Mouse (Mus musculus): ENCODE data around the gene Zfp69. TPM values are rescaled to one million over a fixed set of nuclear protein-coding genes. Genes with fewer than 3 reads are reported as not detected.

Gene Zfp69
- polyA plus RNA-seq, 1 experiment from 2014 or later: 5.5 TPM

- Histone ChIP-seq H3K4me2 (ENCODE audit: low read depth, low read length) (no peak overlapping the region), H3K27me3 (ENCODE audit: control insufficient read depth, insufficient read depth, low read length) (no peaks in the 10 kb centered on the region), H3K4me1 (ENCODE audit: control insufficient read depth, insufficient read depth, low read length) (no peaks in the 10 kb centered on the region), H3K4me3 (ENCODE audit: low read depth, low read length) (no peak overlapping the region), H3K9ac (replicated peaks; ENCODE audit: low read depth, low read length) (no peak overlapping the region), H3K27ac (ENCODE audit: low read depth, low read length) (no peak overlapping the region), H3K9me3 (ENCODE audit: control insufficient read depth, low read length) (no peaks in the 10 kb centered on the region), H3K36me3 (ENCODE audit: control insufficient read depth, insufficient read depth, low read length) (no peaks in the 10 kb centered on the region)
- no peak for ATAC-seq (ENCODE audit: low read depth)
- 84% methylated on average over 1 of the region's 1 CpGs for WGBS
These were observed 37.6 kb downstream of the Zfp69 start for GRCm38 (mm10) chr4:120913861-120914260.

GRCm38 (mm10) chr4:120913443-120913842, 38.1 kb downstream of the Zfp69 start:
- 77% methylated on average over 8 of the region's 8 CpGs for WGBS
- Histone ChIP-seq H3K27ac (ENCODE audit: low read depth, low read length) (no peak overlapping the region), H3K4me3 (ENCODE audit: low read depth, low read length) (no peak overlapping the region), H3K27me3 (ENCODE audit: control insufficient read depth, insufficient read depth, low read length) (no peaks in the 10 kb centered on the region), H3K4me2 (ENCODE audit: low read depth, low read length) (no peak overlapping the region), H3K36me3 (ENCODE audit: control insufficient read depth, insufficient read depth, low read length) (no peaks in the 10 kb centered on the region), H3K4me1 (ENCODE audit: control insufficient read depth, insufficient read depth, low read length) (no peaks in the 10 kb centered on the region), H3K9ac (replicated peaks; ENCODE audit: low read depth, low read length) (no peak overlapping the region), H3K9me3 (ENCODE audit: control insufficient read depth, low read length) (no peaks in the 10 kb centered on the region)
- no peak for ATAC-seq (ENCODE audit: low read depth)

GRCm38 (mm10) chr4:120912866-120913265, 38.6 kb downstream of the Zfp69 start:
- Histone ChIP-seq H3K4me2 (ENCODE audit: low read depth, low read length) (no peak overlapping the region), H3K36me3 (ENCODE audit: control insufficient read depth, insufficient read depth, low read length) (no peaks in the 10 kb centered on the region), H3K9me3 (ENCODE audit: control insufficient read depth, low read length) (no peaks in the 10 kb centered on the region), H3K4me3 (ENCODE audit: low read depth, low read length) (no peak overlapping the region), H3K4me1 (ENCODE audit: control insufficient read depth, insufficient read depth, low read length) (no peaks in the 10 kb centered on the region), H3K27ac (ENCODE audit: low read depth, low read length) (no peak overlapping the region), H3K9ac (replicated peaks; ENCODE audit: low read depth, low read length) (no peak overlapping the region), H3K27me3 (ENCODE audit: control insufficient read depth, insufficient read depth, low read length) (no peaks in the 10 kb centered on the region)
- ATAC-seq (ENCODE audit: low read depth): no peak
- 49% methylated on average over 4 of the region's 4 CpGs for WGBS

GRCm38 (mm10) chr4:120911086-120911485, 40.4 kb downstream of the Zfp69 start:
- no peak overlapping the region for H3K9ac ChIP-seq (replicated peaks; ENCODE audit: low read depth, low read length)
- no peak overlapping the region for H3K4me2 ChIP-seq (ENCODE audit: low read depth, low read length)
- no peaks in the 10 kb centered on the region for H3K4me1 ChIP-seq (ENCODE audit: control insufficient read depth, insufficient read depth, low read length)
- ATAC-seq (ENCODE audit: low read depth): no peak
- no peak overlapping the region for H3K4me3 ChIP-seq (ENCODE audit: low read depth, low read length)
- no peaks in the 10 kb centered on the region for H3K36me3 ChIP-seq (ENCODE audit: control insufficient read depth, insufficient read depth, low read length)
- no peaks in the 10 kb centered on the region for H3K9me3 ChIP-seq (ENCODE audit: control insufficient read depth, low read length)
- no peaks in the 10 kb centered on the region for H3K27me3 ChIP-seq (ENCODE audit: control insufficient read depth, insufficient read depth, low read length)
- H3K27ac ChIP-seq (ENCODE audit: low read depth, low read length): no peak overlapping the region
- 91% methylated on average over 6 of the region's 6 CpGs for WGBS

- WGBS: 35% methylated on average over 15 of the region's 15 CpGs
- Histone ChIP-seq H3K36me3 (ENCODE audit: control insufficient read depth, insufficient read depth, low read length) (no peaks in the 10 kb centered on the region), H3K27ac (ENCODE audit: low read depth, low read length) (no peak overlapping the region), H3K9ac (replicated peaks; ENCODE audit: low read depth, low read length) (no peak overlapping the region), H3K9me3 (ENCODE audit: control insufficient read depth, low read length) (no peaks in the 10 kb centered on the region), H3K4me3 (ENCODE audit: low read depth, low read length) (no peak overlapping the region), H3K27me3 (ENCODE audit: control insufficient read depth, insufficient read depth, low read length) (no peaks in the 10 kb centered on the region), H3K4me1 (ENCODE audit: control insufficient read depth, insufficient read depth, low read length) (no peaks in the 10 kb centered on the region), H3K4me2 (ENCODE audit: low read depth, low read length) (no peak overlapping the region)
- peak; percentile 49; the same call in 1 of the 2 replicates for ATAC-seq (ENCODE audit: low read depth)
These were observed 41.8 kb downstream of the Zfp69 start for GRCm38 (mm10) chr4:120909558-120910150.

- no peak for ATAC-seq (ENCODE audit: low read depth)
- no peak overlapping the region for H3K4me2 ChIP-seq (ENCODE audit: low read depth, low read length)
- 81% methylated on average over 5 of the region's 5 CpGs for WGBS
These were observed 45.9 kb downstream of the Zfp69 start for GRCm38 (mm10) chr4:120905644-120906043.

GRCm38 (mm10) chr4:120904533-120904932, 47.0 kb downstream of the Zfp69 start:
- Histone ChIP-seq H3K27ac (ENCODE audit: low read depth, low read length) (no peak overlapping the region), H3K36me3 (ENCODE audit: control insufficient read depth, insufficient read depth, low read length) (no peaks in the 10 kb centered on the region), H3K4me3 (ENCODE audit: low read depth, low read length) (no peak overlapping the region), H3K27me3 (ENCODE audit: control insufficient read depth, insufficient read depth, low read length) (no peaks in the 10 kb centered on the region), H3K9me3 (ENCODE audit: control insufficient read depth, low read length) (no peaks in the 10 kb centered on the region), H3K9ac (replicated peaks; ENCODE audit: low read depth, low read length) (no peak overlapping the region), H3K4me1 (ENCODE audit: control insufficient read depth, insufficient read depth, low read length) (no peaks in the 10 kb centered on the region), H3K4me2 (ENCODE audit: low read depth, low read length) (no peak overlapping the region)
- WGBS: 73% methylated on average over 4 of the region's 4 CpGs
- ATAC-seq (ENCODE audit: low read depth): no peak

More at GRCm38 (mm10) chr4:120905644-120906043, 45.9 kb downstream of the Zfp69 start:
- Histone ChIP-seq H3K27ac (ENCODE audit: low read depth, low read length) (no peak overlapping the region), H3K27me3 (ENCODE audit: control insufficient read depth, insufficient read depth, low read length) (no peaks in the 10 kb centered on the region), H3K4me3 (ENCODE audit: low read depth, low read length) (no peak overlapping the region), H3K9me3 (ENCODE audit: control insufficient read depth, low read length) (no peaks in the 10 kb centered on the region), H3K4me1 (ENCODE audit: control insufficient read depth, insufficient read depth, low read length) (no peaks in the 10 kb centered on the region), H3K36me3 (ENCODE audit: control insufficient read depth, insufficient read depth, low read length) (no peaks in the 10 kb centered on the region), H3K9ac (replicated peaks; ENCODE audit: low read depth, low read length) (no peak overlapping the region)

GRCm38 (mm10) chr4:120895810-120896584, 55.5 kb downstream of the Zfp69 start:
- WGBS: 83% methylated on average over 7 of the region's 7 CpGs
- no peaks in the 10 kb centered on the region for H3K36me3 ChIP-seq (ENCODE audit: control insufficient read depth, insufficient read depth, low read length)

GRCm38 (mm10) chr4:120895226-120895625, 56.3 kb downstream of the Zfp69 start:
- H3K4me2 ChIP-seq (ENCODE audit: low read depth, low read length): no peak overlapping the region
- H3K36me3 ChIP-seq (ENCODE audit: control insufficient read depth, insufficient read depth, low read length): no peaks in the 10 kb centered on the region
- no peak overlapping the region for H3K27ac ChIP-seq (ENCODE audit: low read depth, low read length)
- no peak for ATAC-seq (ENCODE audit: low read depth)
- H3K4me1 ChIP-seq (ENCODE audit: control insufficient read depth, insufficient read depth, low read length): no peaks in the 10 kb centered on the region
- H3K9me3 ChIP-seq (ENCODE audit: control insufficient read depth, low read length): no peaks in the 10 kb centered on the region
- no peak overlapping the region for H3K9ac ChIP-seq (replicated peaks; ENCODE audit: low read depth, low read length)
- H3K4me3 ChIP-seq (ENCODE audit: low read depth, low read length): no peak overlapping the region
- 83% methylated on average over 7 of the region's 7 CpGs for WGBS
- no peaks in the 10 kb centered on the region for H3K27me3 ChIP-seq (ENCODE audit: control insufficient read depth, insufficient read depth, low read length)

More at GRCm38 (mm10) chr4:120895810-120896584, 55.5 kb downstream of the Zfp69 start:
- H3K4me1 ChIP-seq (ENCODE audit: control insufficient read depth, insufficient read depth, low read length): no peaks in the 10 kb centered on the region
- H3K27ac ChIP-seq (ENCODE audit: low read depth, low read length): no peak overlapping the region
- H3K9ac ChIP-seq (replicated peaks; ENCODE audit: low read depth, low read length): no peak overlapping the region
- H3K9me3 ChIP-seq (ENCODE audit: control insufficient read depth, low read length): no peaks in the 10 kb centered on the region
- no peaks in the 10 kb centered on the region for H3K27me3 ChIP-seq (ENCODE audit: control insufficient read depth, insufficient read depth, low read length)
- no peak overlapping the region for H3K4me3 ChIP-seq (ENCODE audit: low read depth, low read length)
- H3K4me2 ChIP-seq (ENCODE audit: low read depth, low read length): no peak overlapping the region
- ATAC-seq (ENCODE audit: low read depth): no peak
